Mouse (Mus musculus) cortical plate, adult 2 months (tissue): Measurements from ENCODE around the gene Cxadr. TPM values are rescaled to one million over a fixed set of nuclear protein-coding genes. Genes with fewer than 3 reads are reported as not detected.

Experiments used
- H3K27ac ChIP-seq: fragments of 200-500 bp; 2 replicates; pipeline ENCODE4 v1.5.1; 2012; ENCODE audit warnings: low read length, control low read depth, inconsistent platforms; ENCODE audit not compliant: insufficient read depth
- H3K4me1 ChIP-seq: fragments of 200-500 bp; 2 replicates; pipeline ENCODE4 v1.6.1; 2011; ENCODE audit warnings: low read length; ENCODE audit not compliant: control insufficient read depth, insufficient read depth
- H3K4me3 ChIP-seq: fragments of 200-500 bp; 2 replicates; pipeline ENCODE4 v1.5.1; 2011; ENCODE audit warnings: mild to moderate bottlenecking, low read length, control low read depth; ENCODE audit not compliant: insufficient read depth
- CTCF ChIP-seq: fragments of 200-500 bp; IDR thresholded peaks from 2 replicates; pipeline ENCODE4 v1.5.1; 2011; ENCODE audit warnings: mild to moderate bottlenecking, control low read depth, low read length; ENCODE audit not compliant: insufficient read depth; ENCODE audit errors: extremely low read depth
- POLR2A ChIP-seq: fragments of 200-500 bp; IDR thresholded peaks from 2 replicates; pipeline ENCODE4 v1.6.1; 2011; ENCODE audit warnings: mild to moderate bottlenecking, low read length, control low read depth; ENCODE audit not compliant: insufficient read depth; ENCODE audit errors: extremely low read depth
- polyA plus RNA-seq: library from polyadenylated mRNA; depleted of rRNA; stranded (reverse); fragments of >200 nt; gene quantifications from 2 replicates; pipeline ENCODE4 v1.2.3, GENCODE M21; 2012; rRNA removed

Cxadr gene
- polyA plus RNA-seq: 23.1 and 24.3 TPM in 2 replicates

- H3K27ac ChIP-seq: 0 out of 2 replicates have a peak within 1 kb of the TSS, but pooled peaks have one; percentile 11
- peak; percentile 75; the same call in 1 of the 2 replicates for TF ChIP-seq POLR2A
- no peak for TF ChIP-seq CTCF
- peak within 1 kb of the TSS; percentile 81 for H3K4me3 ChIP-seq
- H3K4me1 ChIP-seq: peaks cover 3% of the 10 kb centered on the region
These were observed at the start of gene Cxadr for GRCm38 (mm10) chr16:78301183-78301830. Gene Cxadr (plus strand): TSS chr16:78301489.

GRCm38 (mm10) chr16:78258989-78259388 lies 42.3 kb upstream of the Cxadr start:
- Histone ChIP-seq H3K4me1 (no peaks in the 10 kb centered on the region; the same call in 1 of the 2 replicates), H3K27ac (no peak overlapping the region), H3K4me3 (no peak overlapping the region)
- TF ChIP-seq CTCF (no peak), POLR2A (no peak)

GRCm38 (mm10) chr16:78260070-78260879 lies 41.0 kb upstream of the Cxadr start:
- Histone ChIP-seq H3K27ac (no peak overlapping the region), H3K4me3 (no peak overlapping the region)
- TF ChIP-seq CTCF (no peak), POLR2A (no peak)

GRCm38 (mm10) chr16:78261520-78261919 lies 39.8 kb upstream of the Cxadr start:
- H3K4me1 ChIP-seq: no peaks in the 10 kb centered on the region; the same call in 1 of the 2 replicates
- TF ChIP-seq POLR2A (no peak), CTCF (no peak)
- no peak overlapping the region for H3K27ac ChIP-seq
- no peak overlapping the region for H3K4me3 ChIP-seq

More at GRCm38 (mm10) chr16:78260070-78260879, 41.0 kb upstream of the Cxadr start:
- no peaks in the 10 kb centered on the region; the same call in 1 of the 2 replicates for H3K4me1 ChIP-seq

GRCm38 (mm10) chr16:78264442-78265150 lies 36.7 kb upstream of the Cxadr start:
- TF ChIP-seq POLR2A (no peak), CTCF (no peak)
- peak overlapping the region; percentile 6 for H3K4me3 ChIP-seq
- no peaks in the 10 kb centered on the region for H3K4me1 ChIP-seq
- no peak overlapping the region for H3K27ac ChIP-seq

GRCm38 (mm10) chr16:78265151-78265590 lies 36.1 kb upstream of the Cxadr start:
- H3K27ac ChIP-seq: no peak overlapping the region
- H3K4me3 ChIP-seq: peak overlapping the region; percentile 6
- H3K4me1 ChIP-seq: no peaks in the 10 kb centered on the region
- TF ChIP-seq CTCF (no peak), POLR2A (no peak)

GRCm38 (mm10) chr16:78265826-78266225 lies 35.5 kb upstream of the Cxadr start:
- H3K4me1 ChIP-seq: no peaks in the 10 kb centered on the region
- TF ChIP-seq POLR2A (no peak), CTCF (no peak)
- no peak overlapping the region for H3K27ac ChIP-seq
- no peak overlapping the region for H3K4me3 ChIP-seq

GRCm38 (mm10) chr16:78267453-78267852 lies 33.8 kb upstream of the Cxadr start:
- Histone ChIP-seq H3K4me3 (no peak overlapping the region), H3K27ac (no peak overlapping the region), H3K4me1 (no peaks in the 10 kb centered on the region)
- TF ChIP-seq POLR2A (no peak), CTCF (no peak)

GRCm38 (mm10) chr16:78268167-78268566 lies 33.1 kb upstream of the Cxadr start:
- Histone ChIP-seq H3K27ac (no peak overlapping the region), H3K4me3 (no peak overlapping the region), H3K4me1 (no peaks in the 10 kb centered on the region)
- TF ChIP-seq CTCF (no peak), POLR2A (no peak)
